Mouse (Mus musculus) liver, embryonic 14.5 days (tissue): ENCODE data around the gene Olfr1248. TPM values are rescaled to one million over a fixed set of nuclear protein-coding genes. Genes with fewer than 3 reads are reported as not detected.

Source experiments
- ATAC-seq: fragments of 200-750 bp; cut with Nextera tagmentation; 2 replicates; pipeline ENCODE4 v1.8.0; 2017; ENCODE audit warnings: moderate number of reproducible peaks, mild to moderate bottlenecking, moderate library complexity; ENCODE audit not compliant: insufficient read depth
- DNase-seq, 3 experiments: peaks; one replicate each; pipeline ENCODE4 v3.0.0-alpha.2; 2012 to 2013; ENCODE audit warnings: low read depth in 3 of 3, low spot score in 3 of 3
- H3K27ac ChIP-seq: fragments of 300-500 bp; sonication (generic); 2 replicates; pipeline ENCODE4 v1.5.1; 2014; ENCODE audit warnings: moderate library complexity, mild to moderate bottlenecking, control low read depth, inconsistent platforms
- H3K27me3 ChIP-seq: fragments of 300-500 bp; sonication (generic); 2 replicates; pipeline ENCODE4 v1.6.1; 2014; ENCODE audit warnings: mild to moderate bottlenecking, low read length, moderate library complexity; ENCODE audit not compliant: control insufficient read depth, insufficient read depth
- H3K36me3 ChIP-seq: fragments of 300-500 bp; sonication (generic); replicated peaks from 2 replicates; pipeline ENCODE4 v1.6.1; 2014; ENCODE audit warnings: low read depth; ENCODE audit not compliant: control insufficient read depth, insufficient read depth
- H3K4me1 ChIP-seq, 2 experiments: fragments of 200-500 bp in 1 of 2; fragments of 300-500 bp in 1 of 2; sonication (generic) in 1 of 2; replicated peaks; 2 replicates each; pipeline ENCODE4 v1.6.1; 2012 to 2014; ENCODE audit warnings: antibody characterized with exemption in 1 of 2, inconsistent platforms in 1 of 2, low read length in 1 of 2; ENCODE audit not compliant: control insufficient read depth in 2 of 2, insufficient read depth in 2 of 2
- H3K4me2 ChIP-seq: fragments of 300-500 bp; sonication (generic); 2 replicates; pipeline ENCODE4 v1.6.1; 2014; ENCODE audit warnings: low read depth, mild to moderate bottlenecking, control low read depth, moderate library complexity
- H3K4me3 ChIP-seq, 2 experiments: fragments of 200-500 bp in 1 of 2; fragments of 300-500 bp in 1 of 2; sonication (generic) in 1 of 2; 2 replicates each; pipeline ENCODE4 v1.5.1; 2012 to 2014; ENCODE audit warnings: low read depth in 2 of 2, low read length in 2 of 2, mild to moderate bottlenecking in 2 of 2, control low read depth in 1 of 2, inconsistent platforms in 1 of 2, moderate library complexity in 1 of 2; ENCODE audit not compliant: insufficient read depth in 1 of 2
- H3K9ac ChIP-seq: fragments of 300-500 bp; sonication (generic); replicated peaks from 2 replicates; pipeline ENCODE4 v1.6.1; 2014; ENCODE audit warnings: mild to moderate bottlenecking, control low read depth, moderate library complexity
- H3K9me3 ChIP-seq: fragments of 300-500 bp; sonication (generic); 2 replicates; pipeline ENCODE4 v1.6.1; 2016; ENCODE audit warnings: low read length, mixed read lengths; ENCODE audit not compliant: control insufficient read depth
- EP300 ChIP-seq: IDR thresholded peaks from 2 replicates; pipeline ENCODE4 v1.6.1; 2016; ENCODE audit warnings: antibody characterized with exemption, low read depth
- WGBS: fragments of 180-500 bp; shearing (Covaris S2); extraction: QIAGEN DNeasy Blood & Tissue Kit; methylation state at CpG from one replicate; pipeline ENCODE4 v1.1.7; 2014; ENCODE audit not compliant: insufficient replicate concordance; 5-methylcytosine and 5-hydroxymethylcytosine counted together
- polyA plus RNA-seq, 2 experiments: library from polyadenylated mRNA; depleted of rRNA in 1 of 2; stranded (reverse) in 1 of 2; unstranded in 1 of 2; fragments of >200 nt; fragmentation: Nextera tagmentation in 1 of 2; extraction: Ambion mirVana in 1 of 2; gene quantifications; 2 replicates each; pipeline versions ENCODE4 v1.2.1 to v1.2.3; 2012 to 2014

Olfr1248 gene
- polyA plus RNA-seq, 2 experiments, result not detected

- DNase-seq, result no peak
- H3K4me1 ChIP-seq, result no peaks in the 10 kb centered on the region
- 45% methylated on average over 1 of the region's 1 CpGs for WGBS
These were observed 39.7 kb downstream of the Olfr1248 start, which contains the start of gene Olfr1245 for GRCm38 (mm10) chr2:89578347-89578746. Gene Olfr1245 (minus strand): TSS chr2:89578447.

More at GRCm38 (mm10) chr2:89578347-89578746, 39.7 kb downstream of the Olfr1248 start, which contains the start of gene Olfr1245:
- no peak within 1 kb of the TSS for H3K4me2 ChIP-seq
- no peaks in the 10 kb centered on the region for H3K27me3 ChIP-seq
- no peak within 1 kb of the TSS for H3K9ac ChIP-seq
- no peaks in the 10 kb centered on the region for H3K9me3 ChIP-seq
- no peak within 1 kb of the TSS for H3K4me3 ChIP-seq
- ATAC-seq, result no peak
- H3K27ac ChIP-seq, result no peak within 1 kb of the TSS
- no peak for TF ChIP-seq EP300
- H3K36me3 ChIP-seq, result no peaks in the 10 kb centered on the region

Other genes with a start within 250 kb of the Olfr1248 start
- gene Olfr1238, start 208.6 kb downstream of the Olfr1248 start, polyA plus RNA-seq (2012; rRNA removed), result not detected in 2 replicates
- not detected in 2 replicates for gene Olfr1238, start 208.6 kb downstream of the Olfr1248 start, polyA plus RNA-seq (2014; fragmentation: Nextera tagmentation; extraction: Ambion mirVana)
- not detected in 2 replicates for gene Olfr1239, start 197.8 kb downstream of the Olfr1248 start, polyA plus RNA-seq (2012; rRNA removed)
- not detected in 2 replicates for gene Olfr1239, start 197.8 kb downstream of the Olfr1248 start, polyA plus RNA-seq (2014; fragmentation: Nextera tagmentation; extraction: Ambion mirVana)
- gene Olfr1240, start 175.2 kb downstream of the Olfr1248 start, polyA plus RNA-seq (2012; rRNA removed), result not detected in 2 replicates
- not detected in 2 replicates for gene Olfr1240, start 175.2 kb downstream of the Olfr1248 start, polyA plus RNA-seq (2014; fragmentation: Nextera tagmentation; extraction: Ambion mirVana)
- not detected in 2 replicates for gene Olfr1241, start 131.1 kb downstream of the Olfr1248 start, polyA plus RNA-seq (2012; rRNA removed)
- not detected in 2 replicates for gene Olfr1241, start 131.1 kb downstream of the Olfr1248 start, polyA plus RNA-seq (2014; fragmentation: Nextera tagmentation; extraction: Ambion mirVana)
- not detected in 2 replicates for gene Olfr1242, start 119.9 kb downstream of the Olfr1248 start, polyA plus RNA-seq (2012; rRNA removed)
- gene Olfr1242, start 119.9 kb downstream of the Olfr1248 start, polyA plus RNA-seq (2014; fragmentation: Nextera tagmentation; extraction: Ambion mirVana), result not detected in 2 replicates
- not detected in 2 replicates for gene Olfr1243, start 86.8 kb downstream of the Olfr1248 start, polyA plus RNA-seq (2012; rRNA removed)
- not detected in 2 replicates for gene Olfr1243, start 86.8 kb downstream of the Olfr1248 start, polyA plus RNA-seq (2014; fragmentation: Nextera tagmentation; extraction: Ambion mirVana)
- gene Olfr1245, start 39.8 kb downstream of the Olfr1248 start, polyA plus RNA-seq (2012; rRNA removed), result not detected in 2 replicates
- not detected in 2 replicates for gene Olfr1245, start 39.8 kb downstream of the Olfr1248 start, polyA plus RNA-seq (2014; fragmentation: Nextera tagmentation; extraction: Ambion mirVana)
- gene Olfr1246, start 25.1 kb downstream of the Olfr1248 start, polyA plus RNA-seq (2012; rRNA removed), result not detected in 2 replicates
- gene Olfr1246, start 25.1 kb downstream of the Olfr1248 start, polyA plus RNA-seq (2014; fragmentation: Nextera tagmentation; extraction: Ambion mirVana), result not detected in 2 replicates
- gene Olfr1247, start 4.1 kb downstream of the Olfr1248 start, polyA plus RNA-seq (2012; rRNA removed), result not detected in 2 replicates
- gene Olfr1247, start 4.1 kb downstream of the Olfr1248 start, polyA plus RNA-seq (2014; fragmentation: Nextera tagmentation; extraction: Ambion mirVana), result not detected in 2 replicates
- not detected in 2 replicates for gene Olfr1249, start 16.7 kb upstream of the Olfr1248 start, polyA plus RNA-seq (2012; rRNA removed)
- not detected in 2 replicates for gene Olfr1249, start 16.7 kb upstream of the Olfr1248 start, polyA plus RNA-seq (2014; fragmentation: Nextera tagmentation; extraction: Ambion mirVana)
- not detected in 2 replicates for gene Olfr1250, start 43.2 kb upstream of the Olfr1248 start, polyA plus RNA-seq (2012; rRNA removed)
- gene Olfr1250, start 43.2 kb upstream of the Olfr1248 start, polyA plus RNA-seq (2014; fragmentation: Nextera tagmentation; extraction: Ambion mirVana), result not detected in 2 replicates
- not detected in 2 replicates for gene Olfr1251, start 53.7 kb upstream of the Olfr1248 start, polyA plus RNA-seq (2012; rRNA removed)
- not detected in 2 replicates for gene Olfr1251, start 53.7 kb upstream of the Olfr1248 start, polyA plus RNA-seq (2014; fragmentation: Nextera tagmentation; extraction: Ambion mirVana)
- not detected in 2 replicates for gene Olfr1252, start 106.8 kb upstream of the Olfr1248 start, polyA plus RNA-seq (2012; rRNA removed)
- gene Olfr1252, start 106.8 kb upstream of the Olfr1248 start, polyA plus RNA-seq (2014; fragmentation: Nextera tagmentation; extraction: Ambion mirVana), result not detected in 2 replicates
- gene Olfr1253, start 138.8 kb upstream of the Olfr1248 start, polyA plus RNA-seq (2012; rRNA removed), result not detected in 2 replicates
- gene Olfr1253, start 138.8 kb upstream of the Olfr1248 start, polyA plus RNA-seq (2014; fragmentation: Nextera tagmentation; extraction: Ambion mirVana), result not detected in 2 replicates
- not detected in 2 replicates for gene Olfr1254, start 175.4 kb upstream of the Olfr1248 start, polyA plus RNA-seq (2012; rRNA removed)
- gene Olfr1254, start 175.4 kb upstream of the Olfr1248 start, polyA plus RNA-seq (2014; fragmentation: Nextera tagmentation; extraction: Ambion mirVana), result not detected in 2 replicates
- gene Olfr1255, start 193.8 kb upstream of the Olfr1248 start, polyA plus RNA-seq (2012; rRNA removed), result not detected in 2 replicates
- gene Olfr1255, start 193.8 kb upstream of the Olfr1248 start, polyA plus RNA-seq (2014; fragmentation: Nextera tagmentation; extraction: Ambion mirVana), result not detected in 2 replicates
- not detected in 2 replicates for gene Olfr1256, start 223.3 kb upstream of the Olfr1248 start, polyA plus RNA-seq (2012; rRNA removed)
- not detected in 2 replicates for gene Olfr1256, start 223.3 kb upstream of the Olfr1248 start, polyA plus RNA-seq (2014; fragmentation: Nextera tagmentation; extraction: Ambion mirVana)
- gene Olfr48, start 230.0 kb upstream of the Olfr1248 start, polyA plus RNA-seq (2012; rRNA removed), result not detected in 2 replicates
- gene Olfr48, start 230.0 kb upstream of the Olfr1248 start, polyA plus RNA-seq (2014; fragmentation: Nextera tagmentation; extraction: Ambion mirVana), result not detected in 2 replicates